Mouse (Mus musculus): ENCODE results near the gene Gm28048.

DNA sequence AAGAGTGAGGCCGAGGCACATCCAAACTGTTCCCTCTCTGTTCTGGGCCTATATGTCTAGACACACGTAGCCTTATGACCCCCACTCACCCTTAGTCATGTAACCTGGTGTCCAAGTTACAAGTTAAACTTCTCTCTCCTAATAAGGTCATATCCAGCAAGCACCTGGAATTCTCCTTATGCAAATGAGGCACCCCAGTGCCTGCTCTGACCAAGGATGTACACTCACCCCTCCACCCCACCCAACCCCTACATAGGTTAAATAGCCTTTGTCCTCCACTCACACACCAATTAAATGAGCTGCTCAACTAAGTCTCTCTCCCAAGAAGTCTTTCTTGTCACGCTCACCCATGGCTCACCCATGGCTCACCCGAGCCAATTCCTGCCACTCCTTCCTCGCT lies 190.2 kb downstream of the Gm28048 start:
- TF ChIP-seq POLR2A (IDR thresholded peaks at IDR 0.05; ENCODE audit: borderline replicate concordance, extremely low read depth, low read depth, low read length), result no peak
- no peak for TF ChIP-seq CTCF (IDR thresholded peaks at IDR 0.05; ENCODE audit: insufficient read depth, low read length)

Measured in lung, adult 2 months (tissue).